ENCODE assay signal across 18 mouse cellular contexts in genomic region chr1:88720626-88721229, GRCm38 (mm10). TPM values are rescaled to one million over a fixed set of nuclear protein-coding genes. Genes with fewer than 3 reads are reported as not detected.
A peak's percentile ranks its signal among the peaks of the same experiment; 100 is the strongest.
DNase-seq lines count a peak whose midpoint lies in the region; ATAC-seq and TF ChIP-seq lines count a peak whose summit lies in the region.
"Had no signal": no experiment of that assay in that cellular context is flagged by ENCODE, and none has a peak within 500 bp of the region (broad histone marks: within the 10 kb centered on the region; RNA-seq: fewer than 3 reads in every experiment).

No protein-coding gene starts in this region.

- no peaks in the 10 kb centered on the region for H3K27me3 ChIP-seq in forebrain, postnatal 0 days (ENCODE audit: insufficient read depth, low read length)
- H3K27me3 ChIP-seq in forebrain, embryonic 10.5 days (ENCODE audit: poor library complexity, severe bottlenecking) = no peaks in the 10 kb centered on the region
- H3K27me3 ChIP-seq in lung, embryonic 14.5 days (ENCODE audit: insufficient read depth, low read length) = no peaks in the 10 kb centered on the region
- H3K27me3 ChIP-seq in embryonic facial prominence, embryonic 10.5 days (replicated peaks; ENCODE audit: low read depth, poor library complexity, severe bottlenecking) = no peaks in the 10 kb centered on the region; the same call in none of the 2 replicates
- H3K27me3 ChIP-seq: embryonic facial prominence, embryonic 15.5 days; heart, embryonic 13.5 days; lung, embryonic 15.5 days; neural tube, embryonic 13.5 days had no signal

- H3K9ac ChIP-seq in forebrain, postnatal 0 days = no peak overlapping the region
- H3K9ac ChIP-seq in lung, embryonic 14.5 days = no peak overlapping the region
- H3K9ac ChIP-seq: embryonic facial prominence, embryonic 15.5 days; heart, embryonic 13.5 days; hindbrain, embryonic 12.5 days; lung, embryonic 15.5 days; neural tube, embryonic 13.5 days had no signal

- TF ChIP-seq CTCF in forebrain, postnatal 0 days (IDR thresholded peaks at IDR 0.05; ENCODE audit: low read depth) = peak; percentile 37
- TF ChIP-seq CTCF in lung, embryonic 14.5 days (IDR thresholded peaks at IDR 0.05; ENCODE audit: low read depth) = peak; percentile 25
- no peak for TF ChIP-seq CTCF in lung, adult 2 months (IDR thresholded peaks at IDR 0.05; ENCODE audit: insufficient read depth, low read length)
- peak; percentile 30; the same call in 1 of the 2 replicates for TF ChIP-seq CTCF in brain, embryonic 14.5 days (IDR thresholded peaks at IDR 0.05; ENCODE audit: borderline replicate concordance, extremely low read depth, insufficient read depth, insufficient read length)

- no peaks in the 10 kb centered on the region for H3K9me3 ChIP-seq in forebrain, postnatal 0 days (ENCODE audit: low read length)
- 0 out of 2 replicates have a peak, but pooled peaks cover 3% of the 10 kb centered on the region for H3K9me3 ChIP-seq in forebrain, embryonic 10.5 days
- no peaks in the 10 kb centered on the region for H3K9me3 ChIP-seq in lung, embryonic 14.5 days (ENCODE audit: low read depth, low read length)
- no peaks in the 10 kb centered on the region for H3K9me3 ChIP-seq in embryonic facial prominence, embryonic 10.5 days
- H3K9me3 ChIP-seq: embryonic facial prominence, embryonic 15.5 days; heart, embryonic 13.5 days; hindbrain, embryonic 12.5 days; lung, embryonic 15.5 days; midbrain, embryonic 10.5 days; neural tube, embryonic 13.5 days had no signal

- no peaks in the 10 kb centered on the region for H3K36me3 ChIP-seq in forebrain, postnatal 0 days (ENCODE audit: insufficient read depth)
- no peaks in the 10 kb centered on the region for H3K36me3 ChIP-seq in forebrain, embryonic 10.5 days (replicated peaks)
- no peaks in the 10 kb centered on the region for H3K36me3 ChIP-seq in lung, embryonic 14.5 days (ENCODE audit: insufficient read depth)
- no peaks in the 10 kb centered on the region for H3K36me3 ChIP-seq in embryonic facial prominence, embryonic 10.5 days (replicated peaks)
- H3K36me3 ChIP-seq: embryonic facial prominence, embryonic 15.5 days; heart, embryonic 13.5 days; hindbrain, embryonic 12.5 days; lung, embryonic 15.5 days; midbrain, embryonic 10.5 days; neural tube, embryonic 13.5 days had no signal

- no peaks in the 10 kb centered on the region; the same call in 1 of the 2 replicates for H3K4me1 ChIP-seq in forebrain, postnatal 0 days (ENCODE audit: insufficient read depth)
- peaks cover 7% of the 10 kb centered on the region for H3K4me1 ChIP-seq in forebrain, embryonic 10.5 days
- H3K4me1 ChIP-seq in lung, embryonic 14.5 days (ENCODE audit: insufficient read depth) = no peaks in the 10 kb centered on the region
- H3K4me1 ChIP-seq in lung, adult 2 months (ENCODE audit: control insufficient read depth, insufficient read depth, low read length) = no peaks in the 10 kb centered on the region
- H3K4me1 ChIP-seq in embryonic facial prominence, embryonic 10.5 days = no peaks in the 10 kb centered on the region; the same call in 1 of the 2 replicates
- H3K4me1 ChIP-seq: embryonic facial prominence, embryonic 15.5 days; heart, embryonic 13.5 days; hindbrain, embryonic 12.5 days; lung, embryonic 15.5 days; neural tube, embryonic 13.5 days had no signal

- H3K4me2 ChIP-seq in forebrain, postnatal 0 days (ENCODE audit: low read depth) = no peak overlapping the region
- no peak overlapping the region for H3K4me2 ChIP-seq in lung, embryonic 14.5 days
- H3K4me2 ChIP-seq: embryonic facial prominence, embryonic 15.5 days; heart, embryonic 13.5 days; hindbrain, embryonic 12.5 days; lung, embryonic 15.5 days; neural tube, embryonic 13.5 days had no signal

- H3K27ac ChIP-seq in forebrain, postnatal 0 days (ENCODE audit: low read depth, low read length) = no peak overlapping the region
- no peak overlapping the region for H3K27ac ChIP-seq in forebrain, embryonic 10.5 days
- no peak overlapping the region for H3K27ac ChIP-seq in lung, embryonic 14.5 days (ENCODE audit: low read depth)
- no peak overlapping the region for H3K27ac ChIP-seq in embryonic facial prominence, embryonic 10.5 days (replicated peaks)
- H3K27ac ChIP-seq: embryonic facial prominence, embryonic 15.5 days; heart, embryonic 13.5 days; hindbrain, embryonic 12.5 days; lung, embryonic 15.5 days; midbrain, embryonic 10.5 days; neural tube, embryonic 13.5 days had no signal

- no peak for TF ChIP-seq POLR2A in lung, adult 2 months (IDR thresholded peaks at IDR 0.05; ENCODE audit: borderline replicate concordance, extremely low read depth, low read depth, low read length)
- TF ChIP-seq POLR2A in brain, embryonic 14.5 days (IDR thresholded peaks at IDR 0.05; ENCODE audit: borderline replicate concordance, extremely low read depth, insufficient read depth, insufficient read length, poor library complexity, severe bottlenecking) = no peak

- 53% methylated on average over 11 of the region's 11 CpGs for WGBS in forebrain, postnatal 0 days
- WGBS in forebrain, embryonic 10.5 days = 47% methylated on average over 11 of the region's 11 CpGs
- WGBS in lung, embryonic 14.5 days = 49% methylated on average over 11 of the region's 11 CpGs
- WGBS in lung, adult 2 months = 46% methylated on average over 11 of the region's 11 CpGs
- 47% methylated on average over 11 of the region's 11 CpGs for WGBS in embryonic facial prominence, embryonic 10.5 days

- ATAC-seq in forebrain, postnatal 0 days = no peak
- no peak for ATAC-seq in lung, embryonic 14.5 days (ENCODE audit: insufficient read depth)
- ATAC-seq in CD4-positive, CD25-positive, alpha-beta regulatory T cell, adult 4 months = peak; percentile 75
- ATAC-seq: forebrain, embryonic 14.5 days had no signal

- no peak for DNase-seq in forebrain, postnatal 0 days
- DNase-seq in forebrain, embryonic 10.5 days (ENCODE audit: extremely low spot score, low spot score) = no peak
- peak; percentile 44 for DNase-seq in lung, embryonic 14.5 days
- no peak for DNase-seq in lung, adult 2 months
- DNase-seq in brain, embryonic 14.5 days (ENCODE audit: low read depth) = no peak
- DNase-seq in embryonic facial prominence, embryonic 10.5 days (ENCODE audit: low spot score) = no peak
- DNase-seq in natural killer cell, adult 2 months (ENCODE audit: low spot score in 2 of 2) = no peak
- DNase-seq: gastrocnemius, postnatal 14 days; kidney, adult 9 months; spleen, adult 18-20 months had no signal

- H3K4me3 ChIP-seq in forebrain, postnatal 0 days (ENCODE audit: low read depth, low read length) = no peak overlapping the region
- no peak overlapping the region for H3K4me3 ChIP-seq in forebrain, embryonic 10.5 days
- H3K4me3 ChIP-seq in lung, embryonic 14.5 days (ENCODE audit: low read depth, low read length) = no peak overlapping the region
- no peak overlapping the region for H3K4me3 ChIP-seq in lung, adult 2 months (replicated peaks; ENCODE audit: extremely low read depth, low read depth, low read length)
- H3K4me3 ChIP-seq in embryonic facial prominence, embryonic 10.5 days = no peak overlapping the region
- H3K4me3 ChIP-seq: embryonic facial prominence, embryonic 15.5 days; heart, embryonic 13.5 days; hindbrain, embryonic 12.5 days; lung, embryonic 15.5 days; midbrain, embryonic 10.5 days; neural tube, embryonic 13.5 days had no signal

RNA-seq across cellular contexts. Expression of gene Arl4c, which starts 18.7 kb away (rescaled TPM):
- 95.6 and 106 TPM in 2 replicates for total RNA-seq in forebrain, postnatal 0 days (2014; rRNA removed)
- 30.2 and 40.2 TPM in 2 replicates for polyA plus RNA-seq in forebrain, postnatal 0 days (2015; fragmentation: Nextera tagmentation; extraction: Ambion mirVana)
- 21.8 and 22.3 TPM in 2 replicates for polyA plus RNA-seq in forebrain, embryonic 10.5 days (2016; fragmentation: Nextera tagmentation; extraction: Ambion mirVana)
- polyA plus RNA-seq in lung, embryonic 14.5 days (2014; fragmentation: Nextera tagmentation; extraction: Ambion mirVana) = 11.0 and 12.7 TPM in 2 replicates
- polyA plus RNA-seq in lung, adult 2 months (2012; rRNA removed) = 17.6 and 22.1 TPM in 2 replicates
- 10 to 100 TPM; 16.0 to 19.4 TPM for polyA plus RNA-seq in CD4-positive, CD25-positive, alpha-beta regulatory T cell, adult 4 months (2017; shearing (Covaris generic))
- 41.9 and 64.4 TPM in 2 replicates for polyA plus RNA-seq in brain, embryonic 14.5 days (2012; rRNA removed)
- 14.8 and 15.4 TPM in 2 replicates for polyA plus RNA-seq in embryonic facial prominence, embryonic 10.5 days (2016; fragmentation: Nextera tagmentation; extraction: Ambion mirVana)
